Mouse (Mus musculus): Measurements from ENCODE around the gene Slc46a1.

- TF ChIP-seq CTCF (IDR thresholded peaks at IDR 0.05; ENCODE audit: low read depth, low read length): no peak
- TF ChIP-seq POLR2A (IDR thresholded peaks at IDR 0.05; ENCODE audit: insufficient read depth, low read length): no peak
- no peak for TF ChIP-seq EP300 (IDR thresholded peaks at IDR 0.05; ENCODE audit: insufficient read depth, low read depth, low read length)
Measured at GRCm38 (mm10) chr11:78430195-78430878, 35.2 kb upstream of the Slc46a1 start.

Data from ES-Bruce4 (cell line).